Mouse (Mus musculus): ENCODE data around the gene Ttll4.

DNA sequence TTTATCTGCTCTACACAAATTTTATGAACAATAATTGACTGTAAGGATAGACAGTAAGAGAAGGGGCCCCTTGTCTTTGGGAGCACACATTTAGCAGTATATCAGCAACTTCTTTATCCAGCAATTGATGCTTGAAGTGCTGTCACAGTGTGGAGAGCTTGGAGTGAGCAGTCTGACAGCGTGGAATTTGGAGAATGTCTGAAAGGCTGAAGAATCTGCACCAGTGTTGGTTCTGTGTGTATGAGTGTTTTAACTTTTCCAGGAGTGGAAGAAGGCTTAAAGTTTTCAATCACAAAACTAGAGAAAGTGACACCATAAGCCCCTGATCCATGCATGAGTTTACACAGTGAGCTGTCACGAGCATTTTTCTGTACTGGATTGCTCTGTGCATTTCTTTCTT, 18.0 kb upstream of the Ttll4 start:
- no peak for TF ChIP-seq CTCF (IDR thresholded peaks at IDR 0.05; ENCODE audit: borderline replicate concordance, control insufficient read depth, extremely low read depth, insufficient read depth, low read length, poor library complexity)
- no peak for TF ChIP-seq POLR2A (IDR thresholded peaks at IDR 0.05; ENCODE audit: control insufficient read depth, extremely low read depth, insufficient read depth, low read length, poor library complexity)

All from thymus, adult 2 months (tissue).